Mouse (Mus musculus) midbrain, postnatal 0 days (tissue): ENCODE data around the gene Hspg2. TPM values are rescaled to one million over a fixed set of nuclear protein-coding genes. Genes with fewer than 3 reads are reported as not detected.

Source experiments
- ATAC-seq: fragments of 200-750 bp; cut with Nextera tagmentation; 2 replicates; pipeline ENCODE4 v1.8.0; 2017; ENCODE audit warnings: moderate number of reproducible peaks, mild to moderate bottlenecking, moderate TSS enrichment, moderate library complexity; ENCODE audit not compliant: low FRiP score
- DNase-seq: peaks from one replicate; pipeline ENCODE4 v3.0.0-alpha.2; 2015; ENCODE audit warnings: low spot score
- H3K27ac ChIP-seq: fragments of 300-500 bp; sonication (generic); 2 replicates; pipeline ENCODE4 v1.5.1; 2014; ENCODE audit warnings: low read depth, mild to moderate bottlenecking, low read length, mixed read lengths
- H3K27me3 ChIP-seq: fragments of 300-500 bp; sonication (generic); 2 replicates; pipeline ENCODE4 v1.6.1; 2014; ENCODE audit warnings: low read length, control low read depth, mixed read lengths; ENCODE audit not compliant: insufficient read depth
- H3K36me3 ChIP-seq: fragments of 300-500 bp; sonication (generic); 2 replicates; pipeline ENCODE4 v1.6.1; 2014; ENCODE audit warnings: low read length, control low read depth, mixed read lengths; ENCODE audit not compliant: insufficient read depth
- H3K4me1 ChIP-seq: fragments of 300-500 bp; sonication (generic); 2 replicates; pipeline ENCODE4 v1.6.1; 2014; ENCODE audit warnings: mild to moderate bottlenecking, control low read depth, antibody characterized with exemption, low read length, mixed read lengths; ENCODE audit not compliant: insufficient read depth
- H3K4me2 ChIP-seq: fragments of 300-500 bp; sonication (generic); 2 replicates; pipeline ENCODE4 v1.6.1; 2014; ENCODE audit warnings: low read depth, mild to moderate bottlenecking, low read length, mixed read lengths; ENCODE audit not compliant: poor library complexity, severe bottlenecking
- H3K4me3 ChIP-seq: fragments of 300-500 bp; sonication (generic); 2 replicates; pipeline ENCODE4 v1.5.1; 2014; ENCODE audit warnings: low read depth, mild to moderate bottlenecking, low read length, moderate library complexity
- H3K9ac ChIP-seq: fragments of 300-500 bp; sonication (generic); replicated peaks from 2 replicates; pipeline ENCODE4 v1.6.1; 2014; ENCODE audit warnings: mild to moderate bottlenecking, low read length, moderate library complexity, mixed read lengths; ENCODE audit not compliant: poor library complexity, severe bottlenecking
- H3K9me3 ChIP-seq: fragments of 300-500 bp; sonication (generic); 2 replicates; pipeline ENCODE4 v1.6.1; 2016; ENCODE audit warnings: low read length, control low read depth
- CTCF ChIP-seq: IDR thresholded peaks from 2 replicates; pipeline ENCODE4 v1.5.1; 2016; ENCODE audit warnings: antibody characterized with exemption, mild to moderate bottlenecking
- WGBS: fragments of 180-500 bp; shearing (Covaris S2); extraction: QIAGEN DNeasy Blood & Tissue Kit; methylation state at CpG from one replicate; pipeline ENCODE4 v1.1.7; 2014; 5-methylcytosine and 5-hydroxymethylcytosine counted together
- polyA plus RNA-seq: library from polyadenylated mRNA; unstranded; fragments of >200 nt; fragmentation: Nextera tagmentation; extraction: Ambion mirVana; gene quantifications from 2 replicates; pipeline ENCODE4 v1.2.1, GENCODE M21; 2015
- total RNA-seq: library from RNA; depleted of rRNA; stranded (reverse); fragments of >200 nt; gene quantifications from 2 replicates; pipeline ENCODE4 v1.2.3, GENCODE M21; 2014

The Hspg2 gene
- total and polyA plus RNA-seq, 2 experiments from 2014 or later = 2.2 to 30.5 TPM

GRCm38 (mm10) chr4:137542968-137543367 is 74.4 kb downstream of the Hspg2 start:
- Histone ChIP-seq H3K4me1 (no peaks in the 10 kb centered on the region), H3K27me3 (no peaks in the 10 kb centered on the region), H3K4me3 (no peak overlapping the region), H3K27ac (no peak overlapping the region), H3K9me3 (no peaks in the 10 kb centered on the region), H3K4me2 (no peak overlapping the region), H3K36me3 (no peaks in the 10 kb centered on the region), H3K9ac (no peak overlapping the region)
- no peak for ATAC-seq
- TF ChIP-seq CTCF = no peak
- DNase-seq = no peak
- WGBS = 86% methylated on average over 10 of the region's 10 CpGs

DNA sequence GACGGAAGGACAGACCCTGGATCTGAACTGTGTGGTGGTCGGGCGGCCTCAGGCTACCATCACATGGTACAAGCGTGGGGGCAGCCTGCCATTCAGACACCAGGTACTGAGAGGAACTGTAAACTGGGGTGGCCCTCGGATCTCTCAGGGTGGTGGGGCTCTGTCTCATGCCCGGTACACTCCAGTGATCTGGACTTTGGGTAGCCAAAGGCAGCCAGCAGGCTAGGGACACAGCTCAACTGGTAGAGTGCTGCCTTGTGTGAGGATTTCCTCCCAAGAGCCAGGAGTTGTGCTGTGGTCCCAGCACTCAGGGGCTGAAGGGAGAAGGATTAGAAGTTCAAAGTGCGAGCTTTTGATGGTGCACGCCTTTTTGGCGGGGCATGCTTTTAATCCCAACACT is 77.0 kb downstream of the Hspg2 start:
- H3K9me3 ChIP-seq = no peaks in the 10 kb centered on the region
- H3K9ac ChIP-seq = no peak overlapping the region
- no peak overlapping the region for H3K4me3 ChIP-seq
- H3K4me2 ChIP-seq = no peak overlapping the region
- no peak overlapping the region for H3K27ac ChIP-seq
- no peaks in the 10 kb centered on the region for H3K27me3 ChIP-seq
- no peaks in the 10 kb centered on the region for H3K4me1 ChIP-seq
- ATAC-seq (no peak), DNase-seq (no peak)
- TF ChIP-seq CTCF = no peak
- 96% methylated on average over 9 of the region's 9 CpGs for WGBS
- no peaks in the 10 kb centered on the region for H3K36me3 ChIP-seq

DNA sequence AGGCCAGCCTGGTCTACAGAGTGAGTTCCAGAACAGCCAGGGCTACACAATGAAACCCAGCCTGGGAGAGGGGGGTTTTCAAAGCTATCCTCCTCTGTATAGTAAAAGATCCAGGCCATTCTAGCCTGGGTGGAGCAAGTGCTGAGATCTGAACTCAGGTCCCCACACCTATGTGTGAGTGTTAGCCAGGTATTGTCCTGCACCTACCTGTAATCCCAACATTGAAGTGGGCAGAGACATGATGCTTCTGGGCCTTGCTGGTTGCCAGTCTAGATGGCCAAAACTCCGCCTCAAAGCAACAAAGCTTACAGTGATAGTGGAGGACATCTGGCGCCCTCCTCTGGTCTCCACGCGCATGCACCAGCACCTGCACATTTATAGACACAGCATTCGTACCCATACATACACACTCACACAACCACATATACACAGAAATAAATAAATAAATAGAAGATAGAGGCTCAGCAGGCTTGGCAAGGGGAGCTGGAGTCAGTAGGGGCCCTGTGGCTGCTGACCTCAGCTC is 77.5 kb downstream of the Hspg2 start:
- peak; percentile 61 for TF ChIP-seq CTCF

GRCm38 (mm10) chr4:137553466-137553865 is 84.9 kb downstream of the Hspg2 start:
- DNase-seq (no peak), ATAC-seq (no peak)
- H3K36me3 ChIP-seq = no peaks in the 10 kb centered on the region
- no peaks in the 10 kb centered on the region for H3K27me3 ChIP-seq
- H3K4me3 ChIP-seq = no peak overlapping the region
- no peak for TF ChIP-seq CTCF
- H3K4me2 ChIP-seq = no peak overlapping the region
- H3K9ac ChIP-seq = no peak overlapping the region
- H3K27ac ChIP-seq = no peak overlapping the region
- H3K9me3 ChIP-seq = no peaks in the 10 kb centered on the region
- 96% methylated on average over 17 of the region's 17 CpGs for WGBS
- H3K4me1 ChIP-seq = no peaks in the 10 kb centered on the region

More for the DNA sequence above, 77.5 kb downstream of the Hspg2 start:
- Histone ChIP-seq H3K4me1 (no peaks in the 10 kb centered on the region), H3K4me3 (no peak overlapping the region), H3K4me2 (no peak overlapping the region), H3K36me3 (no peaks in the 10 kb centered on the region), H3K27ac (no peak overlapping the region), H3K9ac (no peak overlapping the region), H3K27me3 (no peaks in the 10 kb centered on the region), H3K9me3 (no peaks in the 10 kb centered on the region)
- DNase-seq (peak; percentile 44), ATAC-seq (no peak)
- 67% methylated on average over 5 of the region's 5 CpGs for WGBS

DNA sequence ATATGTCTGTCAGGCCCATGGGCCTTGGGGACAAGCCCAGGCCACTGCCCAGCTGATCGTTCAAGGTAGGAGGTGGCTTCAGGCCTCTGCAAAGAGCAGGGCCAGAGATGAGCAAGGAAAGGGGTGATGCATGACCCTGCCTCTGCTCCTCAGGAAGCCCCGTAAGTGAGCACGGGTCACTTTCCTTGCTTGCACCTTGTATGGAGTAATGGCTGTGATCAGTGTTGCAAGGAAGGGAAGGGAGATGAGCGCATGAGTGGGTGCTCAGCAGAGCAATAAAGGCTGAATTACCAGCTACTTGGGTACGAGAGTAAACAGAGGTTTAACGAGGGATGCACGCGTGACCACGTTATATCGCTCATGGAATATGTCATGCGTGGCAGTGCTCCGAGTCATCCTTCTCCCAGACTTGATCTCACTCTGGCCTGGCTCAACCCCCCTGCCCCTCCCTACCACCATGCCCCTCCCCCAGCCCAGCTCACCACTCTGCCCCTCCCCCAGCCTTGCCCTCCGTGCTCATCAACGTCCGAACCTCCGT is 88.2 kb downstream of the Hspg2 start:
- TF ChIP-seq CTCF = no peak
- 87% methylated on average over 16 of the region's 16 CpGs for WGBS
- Histone ChIP-seq H3K4me3 (no peak overlapping the region), H3K27ac (no peak overlapping the region), H3K4me2 (no peak overlapping the region), H3K36me3 (no peaks in the 10 kb centered on the region), H3K9ac (no peak overlapping the region), H3K9me3 (no peaks in the 10 kb centered on the region), H3K27me3 (no peaks in the 10 kb centered on the region), H3K4me1 (no peaks in the 10 kb centered on the region)
- no peak for ATAC-seq
- DNase-seq = no peak

- no peaks in the 10 kb centered on the region for H3K36me3 ChIP-seq
- ATAC-seq (no peak), DNase-seq (no peak)
- H3K4me1 ChIP-seq = no peaks in the 10 kb centered on the region
- 87% methylated on average over 9 of the region's 9 CpGs for whole genome bisulfite sequencing
- no peak overlapping the region for H3K4me2 ChIP-seq
- H3K9ac ChIP-seq = no peak overlapping the region
- no peaks in the 10 kb centered on the region for H3K27me3 ChIP-seq
- H3K4me3 ChIP-seq = no peak overlapping the region
- no peak overlapping the region for H3K27ac ChIP-seq
- TF ChIP-seq CTCF = no peak
- no peaks in the 10 kb centered on the region for H3K9me3 ChIP-seq
Observed at GRCm38 (mm10) chr4:137569873-137570272, 101.3 kb downstream of the Hspg2 start.
